ENCODE assay signal across 8 mouse cellular contexts in the genomic region with DNA sequence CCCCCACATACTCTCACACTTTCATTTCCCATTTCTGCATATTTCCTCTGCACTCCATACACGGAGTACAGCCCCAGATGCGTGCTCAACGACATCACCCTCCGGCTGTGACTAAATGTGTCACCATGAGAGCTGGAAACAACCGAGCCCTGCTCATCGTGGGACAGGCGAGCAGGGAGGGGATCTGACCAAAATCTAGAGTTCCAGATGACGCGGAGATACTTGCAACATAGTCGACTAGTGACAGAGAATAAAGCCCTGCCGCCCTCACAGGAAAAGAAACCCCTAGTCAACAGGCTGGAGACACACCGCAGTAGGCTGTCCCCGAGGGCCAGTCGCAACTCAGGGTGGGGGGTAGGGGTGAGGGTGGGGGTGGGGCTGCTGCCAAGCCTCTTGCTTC.
DNase-seq lines count a peak whose midpoint lies in the region; ATAC-seq and TF ChIP-seq lines count a peak whose summit lies in the region.

No protein-coding gene starts in this region.

- no peaks in the 10 kb centered on the region for H3K9me3 ChIP-seq in kidney, postnatal 0 days (replicated peaks; ENCODE audit: low read length)

- no peak for TF ChIP-seq CTCF in kidney, adult 2 months (conservative IDR thresholded peaks at IDR 0.05; ENCODE audit: insufficient read depth, insufficient read length, low read depth, low read length)
- no peak for TF ChIP-seq CTCF in kidney, postnatal 0 days (IDR thresholded peaks at IDR 0.05; ENCODE audit: low read depth)

- ATAC-seq in kidney, postnatal 0 days (replicated peaks; ENCODE audit: low FRiP score, low read depth): no peak
- peak; percentile 71 for ATAC-seq in megakaryocyte, adult 5-6 weeks (ENCODE audit: poor library complexity, severe bottlenecking)

- TF ChIP-seq POLR2A in kidney, adult 2 months (IDR thresholded peaks at IDR 0.05; ENCODE audit: low read depth, low read length): no peak

- no peaks in the 10 kb centered on the region for H3K36me3 ChIP-seq in kidney, adult 2 months (ENCODE audit: control insufficient read depth, insufficient read depth, low read length)
- no peaks in the 10 kb centered on the region for H3K36me3 ChIP-seq in kidney, postnatal 0 days (ENCODE audit: insufficient read depth, low read length)

- H3K27ac ChIP-seq in kidney, adult 2 months (ENCODE audit: insufficient read depth, low read depth, low read length): no peak overlapping the region
- H3K27ac ChIP-seq in kidney, postnatal 0 days: no peak overlapping the region

- H3K4me3 ChIP-seq in kidney, adult 2 months (ENCODE audit: insufficient read depth, low read depth, low read length): peak overlapping the region; percentile 8; the same call in 1 of the 2 replicates
- peak overlapping the region; percentile 32 for H3K4me3 ChIP-seq in kidney, postnatal 0 days (replicated peaks; ENCODE audit: low read depth, low read length)

- DNase-seq in kidney, adult 2 months: peak; percentile 29
- no peak for DNase-seq in kidney, postnatal 25 days
- peak; percentile 48 for DNase-seq in heart, adult 8-10 months (ENCODE audit: low spot score)
- peak; percentile 48 for DNase-seq in kidney, postnatal 0 days (ENCODE audit: low spot score)
- DNase-seq in spleen, postnatal 36 days (ENCODE audit: low spot score in 2 of 2): peak; percentile 71 to 78
- no peak for DNase-seq in right cerebral cortex, adult 2 months (ENCODE audit: low spot score in 2 of 2)
- no peak for DNase-seq in right cerebral cortex, postnatal 14 days

- H3K4me2 ChIP-seq in kidney, postnatal 0 days (ENCODE audit: low read length): peak overlapping the region; percentile 66

- 6% methylated on average over 14 of the region's 14 CpGs for WGBS in kidney, adult 2 months
- WGBS in kidney, postnatal 0 days: 8% methylated on average over 14 of the region's 14 CpGs

- no peaks in the 10 kb centered on the region; the same call in 1 of the 2 replicates for H3K27me3 ChIP-seq in kidney, adult 2 months (replicated peaks; ENCODE audit: control insufficient read depth, insufficient read depth, low read length)
- peaks cover 8% of the 10 kb centered on the region; the same call in 1 of the 2 replicates for H3K27me3 ChIP-seq in kidney, postnatal 0 days (ENCODE audit: insufficient read depth, low read length)

- H3K4me1 ChIP-seq in kidney, adult 2 months (ENCODE audit: control insufficient read depth, insufficient read depth, low read length): no peaks in the 10 kb centered on the region
- no peaks in the 10 kb centered on the region; the same call in 1 of the 2 replicates for H3K4me1 ChIP-seq in kidney, postnatal 0 days (replicated peaks; ENCODE audit: insufficient read depth, low read length)

- H3K9ac ChIP-seq in kidney, postnatal 0 days (ENCODE audit: low read depth, low read length): no peak overlapping the region

Comparison
In these comparisons a context has a peak if more than half of its experiments do, and no peak if none do; other contexts are left out.
1. DNase-seq: peak in kidney, adult 2 months (single experiment), heart, adult 8-10 months (single experiment), kidney, postnatal 0 days (single experiment) and spleen, postnatal 36 days (2 of 2); none in kidney, postnatal 25 days (0 of 2), right cerebral cortex, adult 2 months (0 of 2) and right cerebral cortex, postnatal 14 days (single experiment).